Mouse (Mus musculus): ENCODE data around the gene Yif1a. TPM values are rescaled to one million over a fixed set of nuclear protein-coding genes. Genes with fewer than 3 reads are reported as not detected.

Yif1a gene
- total and polyA plus RNA-seq, 2 experiments from 2014 or later, result 109 to 168 TPM

DNA sequence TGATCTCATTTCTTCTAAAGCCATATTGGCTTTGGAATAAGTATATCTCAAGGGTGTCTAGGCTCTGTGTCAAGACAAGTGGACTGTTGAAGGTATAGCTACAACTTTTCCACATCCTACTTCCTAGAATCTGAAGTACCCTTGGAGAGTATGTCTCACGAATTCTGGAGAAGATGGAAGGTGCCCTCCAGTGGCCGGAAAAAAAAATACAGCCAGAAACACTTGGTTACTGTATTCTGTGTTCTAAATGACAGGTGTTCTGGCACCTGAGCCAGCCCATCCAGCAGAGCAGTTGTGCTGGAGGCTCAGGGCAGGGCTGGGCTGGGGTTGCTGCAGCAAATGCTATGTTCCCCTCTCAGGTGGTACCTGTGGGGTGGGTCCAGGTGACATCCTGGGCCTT, 51.3 kb downstream of the Yif1a start:
- peak; percentile 65 for TF ChIP-seq CTCF (IDR thresholded peaks at IDR 0.05; ENCODE audit: low read depth)
- no peak for TF ChIP-seq EP300 (IDR thresholded peaks at IDR 0.05; ENCODE audit: low read depth)
- Histone ChIP-seq H3K4me2 (ENCODE audit: low read depth, low read length) (no peak overlapping the region), H3K9ac (replicated peaks; ENCODE audit: low read depth, low read length) (no peak overlapping the region), H3K27me3 (ENCODE audit: control insufficient read depth, insufficient read depth, low read length) (no peaks in the 10 kb centered on the region), H3K27ac (ENCODE audit: low read depth) (no peak overlapping the region), H3K4me1 (ENCODE audit: control insufficient read depth, insufficient read depth) (no peaks in the 10 kb centered on the region), H3K9me3 (replicated peaks; ENCODE audit: control insufficient read depth, low read length) (no peaks in the 10 kb centered on the region), H3K4me3 (ENCODE audit: low read depth, low read length) (no peak overlapping the region), H3K36me3 (replicated peaks; ENCODE audit: control insufficient read depth, insufficient read depth, low read length) (peaks cover 55% of the 10 kb centered on the region)
- 4% methylated on average over 2 of the region's 2 CpGs for WGBS
- peak; percentile 25 for DNase-seq (ENCODE audit: low spot score)
- no peak for ATAC-seq (ENCODE audit: insufficient read depth, low read depth)

Other genes starting within 250 kb of the Yif1a start
- 23.2 and 58.6 TPM in 2 replicates for gene Ccs, start 249.2 kb upstream of the Yif1a start, total RNA-seq (2014; rRNA removed; ENCODE audit: low replicate concordance)
- 41.8 and 42.1 TPM in 2 replicates for gene Ccs, start 249.2 kb upstream of the Yif1a start, polyA plus RNA-seq (2015; fragmentation: Nextera tagmentation; extraction: Ambion mirVana)
- not detected in 2 replicates for gene Ccdc87, start 249.2 kb upstream of the Yif1a start, total RNA-seq (2014; rRNA removed; ENCODE audit: low replicate concordance)
- gene Ccdc87, start 249.2 kb upstream of the Yif1a start, polyA plus RNA-seq (2015; fragmentation: Nextera tagmentation; extraction: Ambion mirVana), result 0.08 and 0.10 TPM in 2 replicates
- gene Ctsf, start 233.4 kb upstream of the Yif1a start, total RNA-seq (2014; rRNA removed; ENCODE audit: low replicate concordance), result 49.5 and 56.8 TPM in 2 replicates
- gene Ctsf, start 233.4 kb upstream of the Yif1a start, polyA plus RNA-seq (2015; fragmentation: Nextera tagmentation; extraction: Ambion mirVana), result 39.7 and 43.6 TPM in 2 replicates
- 0.95 and 1.2 TPM in 2 replicates for gene Actn3, start 210.6 kb upstream of the Yif1a start, total RNA-seq (2014; rRNA removed; ENCODE audit: low replicate concordance)
- gene Actn3, start 210.6 kb upstream of the Yif1a start, polyA plus RNA-seq (2015; fragmentation: Nextera tagmentation; extraction: Ambion mirVana), result 0.72 and 0.78 TPM in 2 replicates
- 8.7 and 11.6 TPM in 2 replicates for gene Zdhhc24, start 209.9 kb upstream of the Yif1a start, total RNA-seq (2014; rRNA removed; ENCODE audit: low replicate concordance)
- 5.9 TPM in 2 replicates for gene Zdhhc24, start 209.9 kb upstream of the Yif1a start, polyA plus RNA-seq (2015; fragmentation: Nextera tagmentation; extraction: Ambion mirVana)
- 5.4 and 5.8 TPM in 2 replicates for gene Bbs1, start 181.9 kb upstream of the Yif1a start, total RNA-seq (2014; rRNA removed; ENCODE audit: low replicate concordance)
- gene Bbs1, start 181.9 kb upstream of the Yif1a start, polyA plus RNA-seq (2015; fragmentation: Nextera tagmentation; extraction: Ambion mirVana), result 1.1 and 1.4 TPM in 2 replicates
- 60.1 and 116 TPM in 2 replicates for gene Dpp3, start 160.3 kb upstream of the Yif1a start, total RNA-seq (2014; rRNA removed; ENCODE audit: low replicate concordance)
- 40.8 and 44.3 TPM in 2 replicates for gene Dpp3, start 160.3 kb upstream of the Yif1a start, polyA plus RNA-seq (2015; fragmentation: Nextera tagmentation; extraction: Ambion mirVana)
- 0.76 TPM in 1 of 2 replicates, not detected in the other for gene Peli3, start 145.4 kb upstream of the Yif1a start, total RNA-seq (2014; rRNA removed; ENCODE audit: low replicate concordance)
- gene Peli3, start 145.4 kb upstream of the Yif1a start, polyA plus RNA-seq (2015; fragmentation: Nextera tagmentation; extraction: Ambion mirVana), result 0.27 and 0.31 TPM in 2 replicates
- 35.0 and 61.4 TPM in 2 replicates for gene Mrpl11, start 126.4 kb upstream of the Yif1a start, total RNA-seq (2014; rRNA removed; ENCODE audit: low replicate concordance)
- gene Mrpl11, start 126.4 kb upstream of the Yif1a start, polyA plus RNA-seq (2015; fragmentation: Nextera tagmentation; extraction: Ambion mirVana), result 128 and 131 TPM in 2 replicates
- gene Npas4, start 98.2 kb upstream of the Yif1a start, total RNA-seq (2014; rRNA removed; ENCODE audit: low replicate concordance), result 0.15 TPM in 1 of 2 replicates, not detected in the other
- 0.03 TPM in 1 of 2 replicates, not detected in the other for gene Npas4, start 98.2 kb upstream of the Yif1a start, polyA plus RNA-seq (2015; fragmentation: Nextera tagmentation; extraction: Ambion mirVana)
- gene Slc29a2, start 64.7 kb upstream of the Yif1a start, total RNA-seq (2014; rRNA removed; ENCODE audit: low replicate concordance), result 13.8 and 17.3 TPM in 2 replicates
- gene Slc29a2, start 64.7 kb upstream of the Yif1a start, polyA plus RNA-seq (2015; fragmentation: Nextera tagmentation; extraction: Ambion mirVana), result 11.5 and 11.7 TPM in 2 replicates
- 46.2 and 58.3 TPM in 2 replicates for gene B4gat1, start 49.7 kb upstream of the Yif1a start, total RNA-seq (2014; rRNA removed; ENCODE audit: low replicate concordance)
- 47.4 and 48.2 TPM in 2 replicates for gene B4gat1, start 49.7 kb upstream of the Yif1a start, polyA plus RNA-seq (2015; fragmentation: Nextera tagmentation; extraction: Ambion mirVana)
- gene AC124502.3, start 49.6 kb upstream of the Yif1a start, total RNA-seq (2014; rRNA removed; ENCODE audit: low replicate concordance), result 1.7 TPM in 1 of 2 replicates, not detected in the other
- 0.97 and 1.4 TPM in 2 replicates for gene AC124502.3, start 49.6 kb upstream of the Yif1a start, polyA plus RNA-seq (2015; fragmentation: Nextera tagmentation; extraction: Ambion mirVana)
- gene Brms1, start 47.2 kb upstream of the Yif1a start, total RNA-seq (2014; rRNA removed; ENCODE audit: low replicate concordance), result 1.9 and 13.6 TPM in 2 replicates
- gene Brms1, start 47.2 kb upstream of the Yif1a start, polyA plus RNA-seq (2015; fragmentation: Nextera tagmentation; extraction: Ambion mirVana), result 20.0 and 20.4 TPM in 2 replicates
- gene Rin1, start 38.1 kb upstream of the Yif1a start, total RNA-seq (2014; rRNA removed; ENCODE audit: low replicate concordance), result 3.1 and 3.2 TPM in 2 replicates
- gene Rin1, start 38.1 kb upstream of the Yif1a start, polyA plus RNA-seq (2015; fragmentation: Nextera tagmentation; extraction: Ambion mirVana), result 0.97 and 1.3 TPM in 2 replicates
- 19.8 and 24.4 TPM in 2 replicates for gene Cd248, start 20.5 kb upstream of the Yif1a start, total RNA-seq (2014; rRNA removed; ENCODE audit: low replicate concordance)
- 7.8 and 8.8 TPM in 2 replicates for gene Cd248, start 20.5 kb upstream of the Yif1a start, polyA plus RNA-seq (2015; fragmentation: Nextera tagmentation; extraction: Ambion mirVana)
- 2.6 and 4.3 TPM in 2 replicates for gene Tmem151a, start 3.0 kb upstream of the Yif1a start, total RNA-seq (2014; rRNA removed; ENCODE audit: low replicate concordance)
- 3.0 and 3.3 TPM in 2 replicates for gene Tmem151a, start 3.0 kb upstream of the Yif1a start, polyA plus RNA-seq (2015; fragmentation: Nextera tagmentation; extraction: Ambion mirVana)
- gene Cnih2, start 10.0 kb downstream of the Yif1a start, total RNA-seq (2014; rRNA removed; ENCODE audit: low replicate concordance), result 5.6 TPM in 1 of 2 replicates, not detected in the other
- gene Cnih2, start 10.0 kb downstream of the Yif1a start, polyA plus RNA-seq (2015; fragmentation: Nextera tagmentation; extraction: Ambion mirVana), result 1.1 and 1.2 TPM in 2 replicates
- 384 and 424 TPM in 2 replicates for gene Rab1b, start 18.5 kb downstream of the Yif1a start, total RNA-seq (2014; rRNA removed; ENCODE audit: low replicate concordance)
- 230 and 231 TPM in 2 replicates for gene Rab1b, start 18.5 kb downstream of the Yif1a start, polyA plus RNA-seq (2015; fragmentation: Nextera tagmentation; extraction: Ambion mirVana)
- gene Klc2, start 30.0 kb downstream of the Yif1a start, total RNA-seq (2014; rRNA removed; ENCODE audit: low replicate concordance), result 44.5 and 70.8 TPM in 2 replicates
- gene Klc2, start 30.0 kb downstream of the Yif1a start, polyA plus RNA-seq (2015; fragmentation: Nextera tagmentation; extraction: Ambion mirVana), result 17.5 and 19.0 TPM in 2 replicates
- 11.3 and 45.7 TPM in 2 replicates for gene Pacs1, start 184.6 kb downstream of the Yif1a start, total RNA-seq (2014; rRNA removed; ENCODE audit: low replicate concordance)
- gene Pacs1, start 184.6 kb downstream of the Yif1a start, polyA plus RNA-seq (2015; fragmentation: Nextera tagmentation; extraction: Ambion mirVana), result 7.2 and 7.4 TPM in 2 replicates
- gene Sf3b2, start 206.9 kb downstream of the Yif1a start, total RNA-seq (2014; rRNA removed; ENCODE audit: low replicate concordance), result 132 and 175 TPM in 2 replicates
- gene Sf3b2, start 206.9 kb downstream of the Yif1a start, polyA plus RNA-seq (2015; fragmentation: Nextera tagmentation; extraction: Ambion mirVana), result 158 and 159 TPM in 2 replicates
- gene Gal3st3, start 209.8 kb downstream of the Yif1a start, total RNA-seq (2014; rRNA removed; ENCODE audit: low replicate concordance), result 4.0 and 13.3 TPM in 2 replicates
- gene Gal3st3, start 209.8 kb downstream of the Yif1a start, polyA plus RNA-seq (2015; fragmentation: Nextera tagmentation; extraction: Ambion mirVana), result 5.1 and 6.8 TPM in 2 replicates
- gene Catsper1, start 247.2 kb downstream of the Yif1a start, total RNA-seq (2014; rRNA removed; ENCODE audit: low replicate concordance), result not detected in 2 replicates
- not detected in 2 replicates for gene Catsper1, start 247.2 kb downstream of the Yif1a start, polyA plus RNA-seq (2015; fragmentation: Nextera tagmentation; extraction: Ambion mirVana)